Mouse (Mus musculus) urinary bladder, postnatal 25 days (tissue): ENCODE data around the gene Drc1.

ENCODE experiments used
- DNase-seq: peaks from one replicate; pipeline ENCODE4 v3.0.0; 2022; ENCODE audit warnings: low spot score

Gene Drc1

GRCm38 (mm10) chr5:30281291-30281732 lies at the start of gene Drc1:
TSS of gene Drc1 (plus strand) at chr5:30281388.
- no peak for DNase-seq

- DNase-seq = no peak
Observed at GRCm38 (mm10) chr5:30231891-30232270, 49.3 kb upstream of the Drc1 start.

GRCm38 (mm10) chr5:30232271-30232971 lies 48.8 kb upstream of the Drc1 start, which contains the start of gene Selenoi:
TSS of gene Selenoi (plus strand) at chr5:30232581.
- DNase-seq = peak; percentile 95

GRCm38 (mm10) chr5:30233042-30233441 lies 48.1 kb upstream of the Drc1 start:
- no peak for DNase-seq

- no peak for DNase-seq
Observed at GRCm38 (mm10) chr5:30233979-30234378, 47.2 kb upstream of the Drc1 start.

- DNase-seq = no peak
Observed at GRCm38 (mm10) chr5:30235641-30236126, 45.5 kb upstream of the Drc1 start.

GRCm38 (mm10) chr5:30238533-30238932 lies 42.7 kb upstream of the Drc1 start:
- no peak for DNase-seq

GRCm38 (mm10) chr5:30240552-30240951 lies 40.6 kb upstream of the Drc1 start:
- DNase-seq = no peak

GRCm38 (mm10) chr5:30242410-30242809 lies 38.8 kb upstream of the Drc1 start:
- no peak for DNase-seq

- no peak for DNase-seq
Observed at GRCm38 (mm10) chr5:30243741-30244140, 37.4 kb upstream of the Drc1 start.

- DNase-seq = no peak
Observed at GRCm38 (mm10) chr5:30245861-30246416, 35.2 kb upstream of the Drc1 start.

GRCm38 (mm10) chr5:30247666-30248065 lies 33.5 kb upstream of the Drc1 start:
- DNase-seq = no peak

- DNase-seq = no peak
Observed at GRCm38 (mm10) chr5:30255567-30256354, 25.4 kb upstream of the Drc1 start.

GRCm38 (mm10) chr5:30258776-30259175 lies 22.4 kb upstream of the Drc1 start:
- DNase-seq = no peak

- no peak for DNase-seq
Observed at GRCm38 (mm10) chr5:30270571-30271190, 10.5 kb upstream of the Drc1 start.

- DNase-seq = peak; percentile 31
Observed at GRCm38 (mm10) chr5:30271599-30272281, 9.4 kb upstream of the Drc1 start.

GRCm38 (mm10) chr5:30276361-30276760 lies 4.8 kb upstream of the Drc1 start:
- DNase-seq = no peak

- DNase-seq = no peak
Observed at GRCm38 (mm10) chr5:30278952-30279351, 2.2 kb upstream of the Drc1 start.

GRCm38 (mm10) chr5:30279446-30279845 lies 1.7 kb upstream of the Drc1 start:
- no peak for DNase-seq

GRCm38 (mm10) chr5:30280864-30281263 lies 324 bp upstream of the Drc1 start:
- no peak for DNase-seq

- no peak for DNase-seq
Observed at GRCm38 (mm10) chr5:30285944-30286799, 5.0 kb downstream of the Drc1 start.
